Mouse (Mus musculus) embryonic facial prominence, embryonic 14.5 days (tissue): Measurements from ENCODE around the gene Gm4969. TPM values are rescaled to one million over a fixed set of nuclear protein-coding genes. Genes with fewer than 3 reads are reported as not detected.
A peak's percentile ranks its signal among the peaks of the same experiment; 100 is the strongest.

ENCODE experiments used
- ATAC-seq: fragments of 200-750 bp; cut with Nextera tagmentation; 2 replicates; pipeline ENCODE4 v1.8.0; 2017; ENCODE audit warnings: low read depth, moderate number of reproducible peaks, moderate TSS enrichment
- DNase-seq: peaks from one replicate; pipeline ENCODE4 v3.0.0-alpha.2; 2015; ENCODE audit warnings: low spot score
- H3K27ac ChIP-seq: fragments of 300-500 bp; sonication (generic); replicated peaks from 2 replicates; pipeline ENCODE4 v1.5.1; 2014; ENCODE audit warnings: low read depth, mild to moderate bottlenecking, low read length, moderate library complexity
- H3K27me3 ChIP-seq: fragments of 300-500 bp; sonication (generic); replicated peaks from 2 replicates; pipeline ENCODE4 v1.6.1; 2014; ENCODE audit warnings: low read length; ENCODE audit not compliant: control insufficient read depth, insufficient read depth
- H3K36me3 ChIP-seq: fragments of 300-500 bp; sonication (generic); 2 replicates; pipeline ENCODE4 v1.6.1; 2014; ENCODE audit warnings: low read length, mixed read lengths; ENCODE audit not compliant: control insufficient read depth, insufficient read depth
- H3K4me1 ChIP-seq: fragments of 300-500 bp; sonication (generic); 2 replicates; pipeline ENCODE4 v1.6.1; 2014; ENCODE audit warnings: antibody characterized with exemption, low read length; ENCODE audit not compliant: control insufficient read depth, insufficient read depth
- H3K4me2 ChIP-seq: fragments of 300-500 bp; sonication (generic); 2 replicates; pipeline ENCODE4 v1.6.1; 2014; ENCODE audit warnings: low read depth, mild to moderate bottlenecking, low read length, moderate library complexity, mixed read lengths
- H3K4me3 ChIP-seq: fragments of 300-500 bp; sonication (generic); 2 replicates; pipeline ENCODE4 v1.5.1; 2014; ENCODE audit warnings: low read depth, mild to moderate bottlenecking, low read length
- H3K9ac ChIP-seq: fragments of 300-500 bp; sonication (generic); 2 replicates; pipeline ENCODE4 v1.6.1; 2014; ENCODE audit warnings: low read depth, mild to moderate bottlenecking, low read length, moderate library complexity, mixed read lengths
- H3K9me3 ChIP-seq: fragments of 300-500 bp; sonication (generic); 2 replicates; pipeline ENCODE4 v1.6.1; 2016; ENCODE audit warnings: low read length; ENCODE audit not compliant: control insufficient read depth
- WGBS: fragments of 180-500 bp; shearing (Covaris S2); extraction: QIAGEN DNeasy Blood & Tissue Kit; methylation state at CpG from one replicate; pipeline ENCODE4 v1.1.7; 2014; 5-methylcytosine and 5-hydroxymethylcytosine counted together
- polyA plus RNA-seq: library from polyadenylated mRNA; unstranded; fragments of >200 nt; fragmentation: Nextera tagmentation; extraction: Ambion mirVana; gene quantifications from 2 replicates; pipeline ENCODE4 v1.2.1, GENCODE M21; 2014

The Gm4969 gene
- polyA plus RNA-seq, 1 experiment from 2014 or later: 1.7 TPM

DNA sequence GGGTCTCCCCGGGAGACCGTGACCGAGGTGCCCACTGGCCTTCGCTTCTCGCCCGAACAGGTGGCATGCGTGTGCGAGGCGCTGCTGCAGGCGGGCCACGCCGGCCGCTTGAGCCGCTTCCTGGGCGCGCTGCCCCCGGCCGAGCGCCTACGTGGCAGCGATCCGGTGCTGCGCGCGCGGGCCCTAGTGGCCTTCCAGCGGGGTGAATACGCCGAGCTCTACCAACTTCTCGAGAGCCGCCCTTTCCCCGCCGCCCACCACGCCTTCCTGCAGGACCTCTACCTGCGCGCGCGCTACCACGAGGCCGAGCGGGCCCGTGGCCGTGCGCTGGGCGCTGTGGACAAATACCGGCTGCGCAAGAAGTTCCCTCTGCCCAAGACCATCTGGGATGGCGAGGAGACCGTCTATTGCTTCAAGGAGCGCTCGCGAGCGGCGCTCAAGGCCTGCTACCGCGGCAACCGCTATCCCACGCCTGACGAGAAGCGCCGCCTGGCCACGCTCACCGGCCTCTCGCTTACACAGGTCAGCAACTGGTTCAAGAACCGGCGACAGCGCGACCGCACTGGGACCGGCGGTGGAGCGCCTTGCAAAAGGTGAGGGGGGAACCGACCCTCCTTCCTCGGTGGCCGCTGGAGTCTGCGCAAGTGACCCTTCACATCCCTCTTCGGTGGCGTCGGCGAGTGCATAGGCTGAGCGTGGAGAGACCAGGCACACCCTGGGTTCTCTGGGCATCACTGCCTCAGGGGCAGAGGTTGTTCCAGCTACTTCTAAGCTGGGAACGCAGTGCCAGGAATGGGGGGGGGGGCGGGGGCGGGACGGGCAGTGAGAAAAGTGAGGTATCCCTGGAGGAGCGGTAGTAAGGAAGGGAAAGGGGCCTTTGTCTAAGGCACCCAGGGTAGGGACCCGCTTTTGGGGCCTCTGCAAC lies 23.1 kb downstream of the Gm4969 start:
- ATAC-seq (no peak), DNase-seq (peak; percentile 51)
- H3K4me1 ChIP-seq: peaks cover 24% of the 10 kb centered on the region
- WGBS: 2% methylated on average over 22 of the region's 87 CpGs
- H3K4me3 ChIP-seq: peak overlapping the region; percentile 80
- H3K9me3 ChIP-seq: no peaks in the 10 kb centered on the region
- H3K36me3 ChIP-seq: peaks cover 35% of the 10 kb centered on the region
- H3K9ac ChIP-seq: peak overlapping the region; percentile 95
- peak overlapping the region; percentile 91 for H3K4me2 ChIP-seq
- H3K27me3 ChIP-seq: no peaks in the 10 kb centered on the region
- H3K27ac ChIP-seq: peak overlapping the region; percentile 98

DNA sequence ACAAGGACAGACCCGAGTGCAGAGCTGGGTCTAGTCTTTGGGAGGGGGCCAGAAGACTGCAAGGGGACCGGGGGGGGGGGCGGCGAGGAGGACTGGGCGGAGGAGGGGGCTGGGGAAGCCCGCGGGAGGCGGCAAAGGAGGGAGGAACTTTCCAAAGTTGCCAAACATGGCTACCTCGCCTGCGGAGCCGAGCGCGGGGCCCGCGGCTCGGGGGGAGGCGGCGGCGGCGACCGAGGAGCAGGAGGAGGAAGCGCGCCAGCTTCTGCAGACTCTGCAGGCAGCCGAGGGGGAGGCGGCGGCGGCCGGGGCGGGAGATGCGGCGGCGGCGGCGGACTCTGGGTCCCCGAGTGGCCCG lies 23.7 kb downstream of the Gm4969 start, which contains the start of gene Six5:
Gene Six5, plus strand, starts transcription at position 124 of the 355 bp plus-strand sequence.
- peak within 1 kb of the TSS; percentile 95 for H3K9ac ChIP-seq
- peak within 1 kb of the TSS; percentile 98 for H3K27ac ChIP-seq
- peak within 1 kb of the TSS; percentile 80 for H3K4me3 ChIP-seq
- H3K36me3 ChIP-seq: peaks cover 36% of the 10 kb centered on the region
- H3K4me2 ChIP-seq: peak within 1 kb of the TSS; percentile 91
- no peaks in the 10 kb centered on the region for H3K9me3 ChIP-seq
- ATAC-seq: no peak
- peaks cover 24% of the 10 kb centered on the region for H3K4me1 ChIP-seq
- 0% methylated on average over 6 of the region's 36 CpGs for WGBS
- DNase-seq: no peak
- H3K27me3 ChIP-seq: no peaks in the 10 kb centered on the region

- Histone ChIP-seq H3K36me3 (peaks cover 40% of the 10 kb centered on the region), H3K27me3 (no peaks in the 10 kb centered on the region), H3K4me2 (peak overlapping the region; percentile 91), H3K27ac (peak overlapping the region; percentile 98), H3K4me3 (peak overlapping the region; percentile 80), H3K9ac (peak overlapping the region; percentile 95), H3K9me3 (no peaks in the 10 kb centered on the region), H3K4me1 (peaks cover 24% of the 10 kb centered on the region)
- under 1% methylated on average over 37 of the region's 45 CpGs for WGBS
- ATAC-seq (peak; percentile 85), DNase-seq (peak; percentile 99)
Observed at GRCm38 (mm10) chr7:19093537-19094385, 24.4 kb downstream of the Gm4969 start.

- H3K4me2 ChIP-seq: peak overlapping the region; percentile 91
- no peaks in the 10 kb centered on the region for H3K27me3 ChIP-seq
- H3K9me3 ChIP-seq: no peaks in the 10 kb centered on the region
- DNase-seq (peak; percentile 84), ATAC-seq (peak; percentile 58)
- WGBS: 0% methylated on average over 10 of the region's 15 CpGs
- H3K4me1 ChIP-seq: peaks cover 24% of the 10 kb centered on the region
- H3K36me3 ChIP-seq: peaks cover 44% of the 10 kb centered on the region
- peak overlapping the region; percentile 98 for H3K27ac ChIP-seq
- peak overlapping the region; percentile 80 for H3K4me3 ChIP-seq
- peak overlapping the region; percentile 61 for H3K9ac ChIP-seq
Observed at GRCm38 (mm10) chr7:19093174-19093521, 25.0 kb downstream of the Gm4969 start.

GRCm38 (mm10) chr7:19092381-19093173 lies 25.6 kb downstream of the Gm4969 start:
- peaks cover 22% of the 10 kb centered on the region for H3K4me1 ChIP-seq
- H3K27ac ChIP-seq: peak overlapping the region; percentile 98
- H3K36me3 ChIP-seq: peaks cover 44% of the 10 kb centered on the region
- DNase-seq (peak; percentile 96), ATAC-seq (peak; percentile 62)
- no peaks in the 10 kb centered on the region for H3K9me3 ChIP-seq
- peak overlapping the region; percentile 91 for H3K4me2 ChIP-seq
- no peaks in the 10 kb centered on the region for H3K27me3 ChIP-seq
- peak overlapping the region; percentile 80 for H3K4me3 ChIP-seq
- WGBS: 3% methylated on average over 34 of the region's 38 CpGs
- H3K9ac ChIP-seq: peak overlapping the region; percentile 61

DNA sequence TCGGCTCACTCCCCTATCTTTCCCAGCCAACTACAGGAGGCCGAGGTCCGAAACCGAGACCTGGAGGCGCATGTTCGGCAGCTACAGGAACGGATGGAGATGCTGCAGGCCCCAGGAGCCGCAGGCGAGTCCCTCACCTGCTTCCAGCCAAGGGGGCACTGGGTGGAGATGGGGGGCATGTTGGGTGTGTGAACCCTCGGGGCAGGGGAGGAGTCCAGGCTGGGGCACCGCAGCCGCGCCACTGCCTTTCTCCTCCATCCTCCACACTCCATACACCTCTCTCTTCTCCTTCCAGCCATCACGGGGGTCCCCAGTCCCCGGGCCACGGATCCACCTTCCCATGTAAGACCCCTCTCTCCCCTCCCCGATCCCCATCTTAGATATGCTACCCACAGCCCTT lies 26.3 kb downstream of the Gm4969 start:
- Histone ChIP-seq H3K9me3 (no peaks in the 10 kb centered on the region), H3K4me3 (0 out of 2 replicates have a peak overlapping the region, but pooled peaks have one; percentile 80), H3K27ac (no peak overlapping the region), H3K4me2 (peak overlapping the region; percentile 91), H3K36me3 (peaks cover 44% of the 10 kb centered on the region), H3K4me1 (peaks cover 16% of the 10 kb centered on the region), H3K27me3 (no peaks in the 10 kb centered on the region), H3K9ac (peak overlapping the region; percentile 31)
- ATAC-seq: no peak
- no peak for DNase-seq
- WGBS: 34% methylated on average over 12 of the region's 17 CpGs

DNA sequence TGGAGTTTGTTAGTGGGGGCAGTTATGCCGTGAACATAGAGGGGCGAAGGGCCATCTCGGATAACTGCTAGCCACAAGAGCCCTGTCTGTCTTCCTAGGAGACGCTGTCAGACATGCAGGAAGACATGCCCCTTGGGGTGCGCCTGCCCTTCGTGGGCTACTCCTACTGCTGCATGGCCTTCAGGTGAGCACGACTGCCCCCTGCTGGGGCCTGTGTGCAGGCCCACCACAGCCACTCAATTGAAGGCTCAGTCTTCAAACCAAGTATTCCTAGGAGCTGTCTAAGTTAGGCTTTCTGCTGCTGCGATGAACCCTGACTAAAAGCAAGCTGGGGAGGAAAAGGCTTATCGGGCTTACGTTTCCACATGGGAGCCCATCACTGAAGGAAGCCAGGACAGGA lies 29.4 kb downstream of the Gm4969 start:
- no peaks in the 10 kb centered on the region for H3K9me3 ChIP-seq
- no peak overlapping the region for H3K4me3 ChIP-seq
- H3K4me2 ChIP-seq: no peak overlapping the region
- no peaks in the 10 kb centered on the region for H3K27me3 ChIP-seq
- no peak overlapping the region for H3K27ac ChIP-seq
- WGBS: 40% methylated on average over 10 of the region's 10 CpGs
- DNase-seq: peak; percentile 72
- peaks cover 40% of the 10 kb centered on the region for H3K36me3 ChIP-seq
- H3K4me1 ChIP-seq: peaks cover 15% of the 10 kb centered on the region
- no peak overlapping the region for H3K9ac ChIP-seq
- ATAC-seq: no peak

DNA sequence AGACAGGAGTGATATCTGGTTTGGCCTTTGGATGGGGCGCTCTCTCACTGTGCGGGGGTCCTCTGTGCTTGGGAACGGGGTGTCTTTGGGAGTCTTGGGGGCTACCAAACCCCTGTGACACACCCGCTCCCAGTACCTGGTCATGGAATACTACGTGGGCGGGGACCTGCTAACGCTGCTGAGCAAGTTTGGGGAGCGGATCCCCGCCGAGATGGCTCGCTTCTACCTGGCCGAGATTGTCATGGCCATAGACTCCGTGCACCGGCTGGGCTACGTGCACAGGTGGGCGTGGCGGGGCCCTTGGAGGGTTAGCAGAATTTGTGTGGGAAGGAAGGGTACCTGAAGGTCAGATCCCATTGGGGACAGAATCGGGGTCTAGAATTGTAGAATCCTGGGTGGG lies 31.4 kb downstream of the Gm4969 start:
- no peak for DNase-seq
- H3K4me3 ChIP-seq: no peak overlapping the region
- H3K36me3 ChIP-seq: peaks cover 55% of the 10 kb centered on the region
- peaks cover 13% of the 10 kb centered on the region for H3K4me1 ChIP-seq
- H3K4me2 ChIP-seq: no peak overlapping the region
- no peaks in the 10 kb centered on the region for H3K9me3 ChIP-seq
- H3K27me3 ChIP-seq: no peaks in the 10 kb centered on the region
- no peak overlapping the region for H3K9ac ChIP-seq
- ATAC-seq: no peak
- 63% methylated on average over 18 of the region's 18 CpGs for WGBS
- H3K27ac ChIP-seq: no peak overlapping the region
